Mouse (Mus musculus) yolk sac, embryonic 10.5 days (tissue): ENCODE results near the gene Adh6b.

Experiments used
- DNase-seq: peaks from one replicate; pipeline ENCODE4 v3.0.0-alpha.2; 2017; ENCODE audit warnings: low spot score

Gene Adh6b

GRCm38 (mm10) chr3:138341471-138341870, at the start of gene Adh6b:
Gene Adh6b (plus strand): TSS chr3:138341775.
- no peak for DNase-seq

- DNase-seq = no peak
Observed at GRCm38 (mm10) chr3:138293298-138293895, 48.2 kb upstream of the Adh6b start.

- DNase-seq = no peak
Observed at GRCm38 (mm10) chr3:138300130-138300529, 41.4 kb upstream of the Adh6b start.

GRCm38 (mm10) chr3:138302676-138303075, 38.9 kb upstream of the Adh6b start:
- DNase-seq = no peak

GRCm38 (mm10) chr3:138303771-138304488, 37.6 kb upstream of the Adh6b start:
- DNase-seq = peak; percentile 30

GRCm38 (mm10) chr3:138304489-138304871, 37.1 kb upstream of the Adh6b start:
- peak; percentile 15 for DNase-seq

GRCm38 (mm10) chr3:138305486-138306289, 35.9 kb upstream of the Adh6b start:
- no peak for DNase-seq

GRCm38 (mm10) chr3:138306290-138306683, 35.3 kb upstream of the Adh6b start:
- DNase-seq = peak; percentile 60

- no peak for DNase-seq
Observed at GRCm38 (mm10) chr3:138309910-138310309, 31.7 kb upstream of the Adh6b start.

GRCm38 (mm10) chr3:138311015-138311414, 30.6 kb upstream of the Adh6b start:
- DNase-seq = no peak

- DNase-seq = no peak
Observed at GRCm38 (mm10) chr3:138312965-138313364, 28.6 kb upstream of the Adh6b start, which contains the start of gene Adh6a. Gene Adh6a (plus strand): TSS chr3:138313286.

GRCm38 (mm10) chr3:138316908-138317472, 24.6 kb upstream of the Adh6b start:
- no peak for DNase-seq

- DNase-seq = no peak
Observed at GRCm38 (mm10) chr3:138325001-138325400, 16.6 kb upstream of the Adh6b start.

GRCm38 (mm10) chr3:138325466-138325865, 16.1 kb upstream of the Adh6b start:
- DNase-seq = no peak

- no peak for DNase-seq
Observed at GRCm38 (mm10) chr3:138333910-138334309, 7.7 kb upstream of the Adh6b start.

- DNase-seq = no peak
Observed at GRCm38 (mm10) chr3:138334320-138334719, 7.3 kb upstream of the Adh6b start.

- DNase-seq = no peak
Observed at GRCm38 (mm10) chr3:138335566-138335965, 6.0 kb upstream of the Adh6b start.

GRCm38 (mm10) chr3:138336104-138336754, 5.3 kb upstream of the Adh6b start:
- no peak for DNase-seq

GRCm38 (mm10) chr3:138347041-138347440, 5.5 kb downstream of the Adh6b start:
- peak; percentile 22 for DNase-seq

- DNase-seq = no peak
Observed at GRCm38 (mm10) chr3:138352012-138352809, 10.6 kb downstream of the Adh6b start.

- DNase-seq = no peak
Observed at GRCm38 (mm10) chr3:138358856-138359255, 17.3 kb downstream of the Adh6b start.
